Mouse (Mus musculus) bone marrow macrophage, adult 2 months (primary cell): ENCODE data around the gene Tnfaip2.

ENCODE experiments used
- CTCF ChIP-seq: IDR thresholded peaks from 2 replicates; pipeline ENCODE4 v1.5.1; 2012; ENCODE audit warnings: low read depth, mild to moderate bottlenecking, low read length, moderate library complexity
- POLR2A ChIP-seq: IDR thresholded peaks from 2 replicates; pipeline ENCODE4 v1.6.1; 2012; ENCODE audit warnings: mild to moderate bottlenecking, low read depth, low read length, borderline replicate concordance

DNA sequence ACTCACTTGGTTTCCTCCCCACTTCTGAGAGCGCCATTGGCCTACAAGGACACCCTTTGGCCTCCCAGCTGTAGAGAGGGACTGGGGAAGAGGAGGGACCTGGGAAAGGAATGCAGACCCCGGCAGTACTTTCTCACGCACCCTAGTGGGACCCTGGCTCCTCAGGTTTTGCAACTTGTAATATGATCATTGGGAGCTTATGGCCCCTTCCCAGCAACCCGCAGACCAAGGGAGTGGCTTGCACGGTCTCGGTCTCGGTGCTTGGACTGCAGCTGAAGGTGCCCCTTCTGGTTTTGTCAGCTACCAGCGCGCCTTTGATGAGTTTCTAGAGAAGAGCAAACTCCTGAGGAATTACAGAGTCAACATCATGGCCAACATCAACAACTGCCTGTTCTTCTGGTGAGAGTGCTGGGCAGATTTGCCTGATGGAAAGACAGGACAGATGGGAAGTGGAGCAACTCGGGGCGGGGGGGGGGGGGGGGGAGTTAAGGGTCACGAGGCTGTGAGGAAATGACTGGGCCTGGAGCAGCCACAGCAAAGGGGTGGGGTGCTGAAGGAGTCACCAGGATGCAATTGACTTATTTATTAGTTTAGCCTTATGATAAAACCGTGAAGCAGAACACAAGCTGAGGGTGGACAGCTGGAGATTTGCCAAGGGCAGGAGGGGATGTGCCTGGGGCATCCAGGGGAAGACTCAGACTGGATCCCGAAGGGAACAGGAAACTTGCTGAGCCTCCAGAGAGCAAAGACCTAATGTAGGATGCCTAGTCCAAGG, 6.8 kb downstream of the Tnfaip2 start:
- TF ChIP-seq CTCF (no peak), POLR2A (no peak)
